Mouse (Mus musculus): ENCODE results near the gene Slc44a5. TPM values are rescaled to one million over a fixed set of nuclear protein-coding genes. Genes with fewer than 3 reads are reported as not detected.

The Slc44a5 gene
- polyA plus RNA-seq, 1 experiment, result not detected

- no peak for DNase-seq
- no peak for TF ChIP-seq CTCF (IDR thresholded peaks at IDR 0.05; ENCODE audit: insufficient read depth, low read length)
- WGBS, result 29% methylated on average over 12 of the region's 12 CpGs
- no peak overlapping the region for H3K4me3 ChIP-seq (replicated peaks; ENCODE audit: extremely low read depth, low read depth, low read length)
- H3K4me1 ChIP-seq (ENCODE audit: control insufficient read depth, insufficient read depth, low read length), result peaks cover 3% of the 10 kb centered on the region
These were observed 30.1 kb upstream of the Slc44a5 start for GRCm38 (mm10) chr3:153943003-153943640.

- DNase-seq, result no peak
- Histone ChIP-seq H3K4me3 (replicated peaks; ENCODE audit: extremely low read depth, low read depth, low read length) (peak overlapping the region; percentile 73), H3K4me1 (ENCODE audit: control insufficient read depth, insufficient read depth, low read length) (peaks cover 3% of the 10 kb centered on the region)
- WGBS, result under 1% methylated on average over 19 of the region's 19 CpGs
- TF ChIP-seq CTCF (IDR thresholded peaks at IDR 0.05; ENCODE audit: insufficient read depth, low read length), result no peak
- TF ChIP-seq POLR2A (IDR thresholded peaks at IDR 0.05; ENCODE audit: borderline replicate concordance, extremely low read depth, low read depth, low read length), result no peak
These were observed 29.3 kb upstream of the Slc44a5 start for GRCm38 (mm10) chr3:153943901-153944334.

DNA sequence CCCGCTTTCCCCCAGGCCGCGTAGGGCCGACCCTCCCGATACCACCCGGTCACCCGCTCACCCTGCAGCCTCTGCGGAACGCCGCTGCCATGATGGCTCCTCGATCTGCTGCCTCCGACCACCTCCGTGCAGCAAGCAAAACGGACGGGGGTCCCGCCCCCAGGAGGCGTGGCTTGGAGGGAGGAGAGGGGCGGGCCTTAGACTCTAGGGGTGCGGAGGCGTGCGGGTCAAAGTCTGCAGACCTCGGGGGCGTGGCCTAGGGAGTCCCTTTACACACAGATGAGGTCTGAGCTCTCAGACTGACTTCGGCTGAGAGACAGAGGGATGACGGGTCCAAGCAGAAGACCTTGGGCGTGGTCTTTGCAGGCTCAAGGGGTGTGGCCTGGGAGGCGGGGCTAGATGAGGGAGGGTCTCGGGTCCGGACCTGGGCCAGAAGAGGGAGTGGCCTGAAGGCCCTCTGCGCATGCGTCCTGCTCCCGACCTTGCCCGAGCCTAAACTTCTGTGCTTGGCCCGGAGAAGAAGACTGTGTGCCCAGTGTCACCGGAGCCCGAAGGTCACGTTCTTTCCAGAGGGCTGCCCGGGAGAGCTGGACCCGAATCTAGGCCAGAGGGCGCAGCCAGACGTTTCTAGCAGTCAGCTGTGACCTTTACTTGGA, 28.8 kb upstream of the Slc44a5 start, which contains the start of gene Acadm:
Gene Acadm, minus strand, starts transcription at position 298 of the 656 bp plus-strand sequence.
- H3K4me3 ChIP-seq (replicated peaks; ENCODE audit: extremely low read depth, low read depth, low read length), result peak within 1 kb of the TSS; percentile 73
- WGBS, result under 1% methylated on average over 41 of the region's 41 CpGs
- DNase-seq, result peak; percentile 98
- H3K4me1 ChIP-seq (ENCODE audit: control insufficient read depth, insufficient read depth, low read length), result peaks cover 3% of the 10 kb centered on the region
- TF ChIP-seq CTCF (IDR thresholded peaks at IDR 0.05; ENCODE audit: insufficient read depth, low read length), result no peak
- TF ChIP-seq POLR2A (IDR thresholded peaks at IDR 0.05; ENCODE audit: borderline replicate concordance, extremely low read depth, low read depth, low read length), result peak; percentile 80; the same call in 1 of the 2 replicates

DNA sequence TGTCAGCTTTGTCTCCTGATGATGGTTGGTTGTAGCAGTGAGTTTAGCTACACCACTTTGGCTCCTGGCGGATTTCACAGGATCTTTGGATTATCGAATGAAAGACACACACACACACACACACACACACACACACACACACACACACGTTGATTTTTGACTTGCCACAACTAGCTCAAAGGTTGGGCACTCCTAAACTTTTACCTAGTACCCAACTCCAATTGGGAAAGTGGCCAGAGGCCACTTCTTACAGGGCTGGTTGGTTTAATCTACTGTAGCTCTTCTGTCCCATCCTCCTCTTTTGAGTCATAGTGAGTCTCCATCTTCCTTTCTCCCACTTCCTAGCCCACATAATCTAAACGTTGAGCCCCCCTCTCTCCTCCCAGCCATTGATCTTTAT, 26.0 kb upstream of the Slc44a5 start:
- DNase-seq, result no peak
- 73% methylated on average over 4 of the region's 4 CpGs for WGBS
- TF ChIP-seq CTCF (IDR thresholded peaks at IDR 0.05; ENCODE audit: insufficient read depth, low read length), result no peak
- TF ChIP-seq POLR2A (IDR thresholded peaks at IDR 0.05; ENCODE audit: borderline replicate concordance, extremely low read depth, low read depth, low read length), result no peak
- H3K4me3 ChIP-seq (replicated peaks; ENCODE audit: extremely low read depth, low read depth, low read length), result no peak overlapping the region
- peaks cover 3% of the 10 kb centered on the region for H3K4me1 ChIP-seq (ENCODE audit: control insufficient read depth, insufficient read depth, low read length)

GRCm38 (mm10) chr3:153948176-153948575, 25.1 kb upstream of the Slc44a5 start:
- no peak overlapping the region for H3K4me3 ChIP-seq (replicated peaks; ENCODE audit: extremely low read depth, low read depth, low read length)
- TF ChIP-seq CTCF (IDR thresholded peaks at IDR 0.05; ENCODE audit: insufficient read depth, low read length) (no peak), POLR2A (IDR thresholded peaks at IDR 0.05; ENCODE audit: borderline replicate concordance, extremely low read depth, low read depth, low read length) (no peak)
- WGBS, result 48% methylated on average over 2 of the region's 2 CpGs
- peaks cover 3% of the 10 kb centered on the region for H3K4me1 ChIP-seq (ENCODE audit: control insufficient read depth, insufficient read depth, low read length)
- no peak for DNase-seq

DNA sequence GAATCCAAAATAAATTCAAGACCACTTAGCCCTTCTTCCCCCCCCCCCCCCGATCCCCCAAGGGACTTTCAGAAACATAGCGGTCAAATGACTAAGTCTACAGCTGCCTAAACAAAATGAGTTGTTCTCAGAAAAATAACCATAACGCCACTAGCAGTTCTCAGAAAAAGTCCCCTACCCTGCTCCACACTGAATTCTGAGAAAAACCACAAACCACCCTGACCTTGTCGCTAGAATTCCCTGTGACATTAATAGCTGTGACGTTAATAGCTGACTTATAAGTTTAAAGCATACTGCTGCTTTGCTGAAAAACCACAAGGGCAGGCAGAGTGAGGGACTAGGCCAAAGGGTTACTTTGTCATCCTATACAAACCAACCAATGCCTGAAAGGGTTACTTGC, 15.3 kb upstream of the Slc44a5 start:
- no peak for DNase-seq
- TF ChIP-seq CTCF (IDR thresholded peaks at IDR 0.05; ENCODE audit: insufficient read depth, low read length) (no peak), POLR2A (IDR thresholded peaks at IDR 0.05; ENCODE audit: borderline replicate concordance, extremely low read depth, low read depth, low read length) (no peak)
- 81% methylated on average over 5 of the region's 5 CpGs for WGBS
- H3K4me1 ChIP-seq (ENCODE audit: control insufficient read depth, insufficient read depth, low read length), result no peaks in the 10 kb centered on the region
- no peak overlapping the region for H3K4me3 ChIP-seq (replicated peaks; ENCODE audit: extremely low read depth, low read depth, low read length)

DNA sequence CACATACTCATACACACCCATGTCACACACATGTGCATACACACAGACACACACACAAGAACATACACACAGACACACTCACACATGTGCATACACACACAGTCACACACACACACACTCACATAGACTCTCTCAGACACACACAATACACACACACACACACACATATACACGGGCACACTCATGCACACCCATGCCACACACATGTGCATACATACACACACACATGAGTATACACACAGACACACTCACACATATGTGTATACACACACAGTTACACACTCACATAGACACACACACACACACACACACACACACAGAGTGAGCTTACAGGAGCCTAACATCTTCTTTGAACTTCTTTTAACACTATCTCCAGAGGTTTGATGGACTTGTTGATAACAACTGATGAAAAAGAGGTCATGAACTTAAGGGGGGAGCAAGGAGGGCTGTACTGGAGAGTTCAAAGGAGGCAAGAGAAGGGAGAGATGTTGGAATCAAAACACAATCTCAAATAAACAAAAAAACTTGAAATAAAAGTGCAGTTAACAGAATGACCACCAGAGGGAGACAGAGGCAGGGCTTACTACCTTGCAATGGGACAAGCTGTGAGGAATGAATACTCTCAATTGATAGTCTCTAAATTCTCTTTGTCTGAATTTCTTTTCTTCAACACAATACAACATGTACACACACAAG, 14.1 kb upstream of the Slc44a5 start:
- WGBS, result 81% methylated on average over 1 of the region's 1 CpGs
- peak; percentile 41; the same call in 1 of the 2 replicates for TF ChIP-seq CTCF (IDR thresholded peaks at IDR 0.05; ENCODE audit: insufficient read depth, low read length)
- no peak for TF ChIP-seq POLR2A (IDR thresholded peaks at IDR 0.05; ENCODE audit: borderline replicate concordance, extremely low read depth, low read depth, low read length)
- Histone ChIP-seq H3K4me1 (ENCODE audit: control insufficient read depth, insufficient read depth, low read length) (no peaks in the 10 kb centered on the region), H3K4me3 (replicated peaks; ENCODE audit: extremely low read depth, low read depth, low read length) (no peak overlapping the region)
- no peak for DNase-seq

GRCm38 (mm10) chr3:153959731-153960207, 13.5 kb upstream of the Slc44a5 start:
- H3K4me1 ChIP-seq (ENCODE audit: control insufficient read depth, insufficient read depth, low read length), result no peaks in the 10 kb centered on the region
- WGBS, result 83% methylated on average over 9 of the region's 9 CpGs
- no peak for DNase-seq
- H3K4me3 ChIP-seq (replicated peaks; ENCODE audit: extremely low read depth, low read depth, low read length), result no peak overlapping the region
- no peak for TF ChIP-seq CTCF (IDR thresholded peaks at IDR 0.05; ENCODE audit: insufficient read depth, low read length)
- no peak for TF ChIP-seq POLR2A (IDR thresholded peaks at IDR 0.05; ENCODE audit: borderline replicate concordance, extremely low read depth, low read depth, low read length)

- no peak overlapping the region for H3K4me3 ChIP-seq (replicated peaks; ENCODE audit: extremely low read depth, low read depth, low read length)
- WGBS, result 33% methylated on average over 2 of the region's 2 CpGs
- TF ChIP-seq CTCF (IDR thresholded peaks at IDR 0.05; ENCODE audit: insufficient read depth, low read length) (no peak), POLR2A (IDR thresholded peaks at IDR 0.05; ENCODE audit: borderline replicate concordance, extremely low read depth, low read depth, low read length) (no peak)
These were observed 12.4 kb upstream of the Slc44a5 start for GRCm38 (mm10) chr3:153960884-153961283.

More at GRCm38 (mm10) chr3:153960884-153961283, 12.4 kb upstream of the Slc44a5 start:
- DNase-seq, result no peak
- H3K4me1 ChIP-seq (ENCODE audit: control insufficient read depth, insufficient read depth, low read length), result no peaks in the 10 kb centered on the region
